Mouse (Mus musculus) lung, embryonic 14.5 days (tissue): Measurements from ENCODE around the gene Naaladl1. TPM values are rescaled to one million over a fixed set of nuclear protein-coding genes. Genes with fewer than 3 reads are reported as not detected.

Experiments
- ATAC-seq: fragments of 200-750 bp; cut with Nextera tagmentation; 2 replicates; pipeline ENCODE4 v1.8.0; 2017; ENCODE audit warnings: mild to moderate bottlenecking, moderate TSS enrichment, moderate library complexity; ENCODE audit not compliant: insufficient read depth
- DNase-seq: peaks from one replicate; pipeline ENCODE4 v3.0.0-alpha.2; 2015
- H3K27ac ChIP-seq: fragments of 300-500 bp; sonication (generic); 2 replicates; pipeline ENCODE4 v1.5.1; 2014; ENCODE audit warnings: low read depth, mild to moderate bottlenecking, moderate library complexity
- H3K27me3 ChIP-seq: fragments of 300-500 bp; sonication (generic); 2 replicates; pipeline ENCODE4 v1.6.1; 2014; ENCODE audit warnings: low read length, control low read depth; ENCODE audit not compliant: insufficient read depth
- H3K36me3 ChIP-seq: fragments of 300-500 bp; sonication (generic); 2 replicates; pipeline ENCODE4 v1.6.1; 2014; ENCODE audit warnings: control low read depth; ENCODE audit not compliant: insufficient read depth
- H3K4me1 ChIP-seq: fragments of 300-500 bp; sonication (generic); 2 replicates; pipeline ENCODE4 v1.6.1; 2014; ENCODE audit warnings: antibody characterized with exemption, control low read depth; ENCODE audit not compliant: insufficient read depth
- H3K4me2 ChIP-seq: fragments of 300-500 bp; sonication (generic); 2 replicates; pipeline ENCODE4 v1.6.1; 2014; ENCODE audit warnings: mild to moderate bottlenecking
- H3K4me3 ChIP-seq: fragments of 300-500 bp; sonication (generic); 2 replicates; pipeline ENCODE4 v1.5.1; 2014; ENCODE audit warnings: low read depth, low read length
- H3K9ac ChIP-seq: fragments of 300-500 bp; sonication (generic); 2 replicates; pipeline ENCODE4 v1.6.1; 2014
- H3K9me3 ChIP-seq: fragments of 300-500 bp; sonication (generic); 2 replicates; pipeline ENCODE4 v1.6.1; 2016; ENCODE audit warnings: low read depth, low read length, control low read depth
- CTCF ChIP-seq: IDR thresholded peaks from 2 replicates; pipeline ENCODE4 v1.5.1; 2016; ENCODE audit warnings: antibody characterized with exemption, low read depth
- WGBS: fragments of 180-500 bp; shearing (Covaris S2); extraction: QIAGEN DNeasy Blood & Tissue Kit; methylation state at CpG from one replicate; pipeline ENCODE4 v1.1.7; 2014; 5-methylcytosine and 5-hydroxymethylcytosine counted together
- polyA plus RNA-seq: library from polyadenylated mRNA; unstranded; fragments of >200 nt; fragmentation: Nextera tagmentation; extraction: Ambion mirVana; gene quantifications from 2 replicates; pipeline ENCODE4 v1.2.1, GENCODE M21; 2014

The Naaladl1 gene
- polyA plus RNA-seq, 1 experiment from 2014 or later: 0.51 TPM

- Histone ChIP-seq H3K4me2 (no peak within 1 kb of the TSS), H3K9me3 (no peaks in the 10 kb centered on the region), H3K4me3 (no peak within 1 kb of the TSS), H3K9ac (no peak within 1 kb of the TSS), H3K27me3 (no peaks in the 10 kb centered on the region), H3K36me3 (peaks cover 40% of the 10 kb centered on the region), H3K27ac (no peak within 1 kb of the TSS), H3K4me1 (peaks cover 3% of the 10 kb centered on the region)
- 86% methylated on average over 9 of the region's 9 CpGs for WGBS
- no peak for ATAC-seq
- TF ChIP-seq CTCF: no peak
- DNase-seq: no peak
Observed at GRCm38 (mm10) chr19:6082156-6082555, 23.4 kb upstream of the Naaladl1 start, which contains the start of gene Gm28374. Gene Gm28374, minus strand, starts transcription at chr19:6082256.

GRCm38 (mm10) chr19:6084478-6085248, 20.9 kb upstream of the Naaladl1 start, which contains the start of the genes Zfpl1 and Cdca5:
Gene Zfpl1, minus strand, starts transcription at chr19:6084956.
Gene Cdca5, plus strand, starts transcription at chr19:6084983.
- Histone ChIP-seq H3K4me2 (peak within 1 kb of the TSS; percentile 91), H3K4me3 (peak within 1 kb of the TSS; percentile 84), H3K4me1 (peaks cover 3% of the 10 kb centered on the region), H3K9me3 (no peaks in the 10 kb centered on the region), H3K9ac (peak within 1 kb of the TSS; percentile 70), H3K27me3 (no peaks in the 10 kb centered on the region), H3K36me3 (peaks cover 65% of the 10 kb centered on the region), H3K27ac (peak within 1 kb of the TSS; percentile 84)
- peak; percentile 91 for ATAC-seq
- under 1% methylated on average over 58 of the region's 58 CpGs for WGBS
- peak; percentile 99 for DNase-seq
- no peak for TF ChIP-seq CTCF

- DNase-seq (peak; percentile 88), ATAC-seq (peak; percentile 76)
- no peaks in the 10 kb centered on the region for H3K27me3 ChIP-seq
- H3K36me3 ChIP-seq: peaks cover 66% of the 10 kb centered on the region
- no peak for TF ChIP-seq CTCF
- H3K27ac ChIP-seq: peak overlapping the region; percentile 84
- H3K4me3 ChIP-seq: peak overlapping the region; percentile 84
- H3K4me1 ChIP-seq: peaks cover 3% of the 10 kb centered on the region
- peak overlapping the region; percentile 70 for H3K9ac ChIP-seq
- H3K9me3 ChIP-seq: no peaks in the 10 kb centered on the region
- H3K4me2 ChIP-seq: peak overlapping the region; percentile 91
- under 1% methylated on average over 17 of the region's 17 CpGs for WGBS
Observed at GRCm38 (mm10) chr19:6085417-6085879, 20.1 kb upstream of the Naaladl1 start.

- no peak for ATAC-seq
- peaks cover 73% of the 10 kb centered on the region for H3K36me3 ChIP-seq
- WGBS: 94% methylated on average over 13 of the region's 13 CpGs
Observed at GRCm38 (mm10) chr19:6088841-6089240, 16.7 kb upstream of the Naaladl1 start.

GRCm38 (mm10) chr19:6094119-6094518, 11.5 kb upstream of the Naaladl1 start, which contains the start of gene AC131692.1:
Gene AC131692.1, plus strand, starts transcription at chr19:6094419.
- 85% methylated on average over 7 of the region's 7 CpGs for WGBS
- no peaks in the 10 kb centered on the region for H3K9me3 ChIP-seq
- H3K27ac ChIP-seq: no peak within 1 kb of the TSS
- no peak for TF ChIP-seq CTCF
- H3K36me3 ChIP-seq: peaks cover 70% of the 10 kb centered on the region
- no peaks in the 10 kb centered on the region for H3K27me3 ChIP-seq
- no peak within 1 kb of the TSS; the same call in 1 of the 2 replicates for H3K9ac ChIP-seq
- no peak for ATAC-seq
- no peak for DNase-seq
- no peak within 1 kb of the TSS for H3K4me2 ChIP-seq
- H3K4me1 ChIP-seq: no peaks in the 10 kb centered on the region
- H3K4me3 ChIP-seq: no peak within 1 kb of the TSS

More at GRCm38 (mm10) chr19:6088841-6089240, 16.7 kb upstream of the Naaladl1 start:
- no peak overlapping the region for H3K4me3 ChIP-seq
- H3K27me3 ChIP-seq: no peaks in the 10 kb centered on the region
- no peak overlapping the region for H3K27ac ChIP-seq
- no peak overlapping the region for H3K9ac ChIP-seq
- DNase-seq: no peak
- no peak overlapping the region for H3K4me2 ChIP-seq
- TF ChIP-seq CTCF: no peak
- H3K9me3 ChIP-seq: no peaks in the 10 kb centered on the region
- H3K4me1 ChIP-seq: peaks cover 3% of the 10 kb centered on the region

- Histone ChIP-seq H3K4me1 (no peaks in the 10 kb centered on the region), H3K27me3 (no peaks in the 10 kb centered on the region), H3K4me2 (no peak overlapping the region), H3K27ac (no peak overlapping the region), H3K9ac (no peak overlapping the region), H3K36me3 (peaks cover 34% of the 10 kb centered on the region), H3K4me3 (no peak overlapping the region), H3K9me3 (no peaks in the 10 kb centered on the region)
- TF ChIP-seq CTCF: no peak
- ATAC-seq: no peak
- 69% methylated on average over 3 of the region's 3 CpGs for WGBS
- DNase-seq: no peak
Observed at GRCm38 (mm10) chr19:6097847-6098246, 7.7 kb upstream of the Naaladl1 start.

GRCm38 (mm10) chr19:6101186-6101585, 4.4 kb upstream of the Naaladl1 start:
- ATAC-seq (no peak), DNase-seq (no peak)
- Histone ChIP-seq H3K4me2 (no peak overlapping the region), H3K9me3 (no peaks in the 10 kb centered on the region), H3K36me3 (0 out of 2 replicates have a peak, but pooled peaks cover 10% of the 10 kb centered on the region), H3K27ac (no peak overlapping the region), H3K9ac (no peak overlapping the region), H3K4me1 (no peaks in the 10 kb centered on the region), H3K27me3 (no peaks in the 10 kb centered on the region), H3K4me3 (no peak overlapping the region)
- WGBS: 51% methylated on average over 6 of the region's 6 CpGs
- no peak for TF ChIP-seq CTCF
